Mouse (Mus musculus) left cerebral cortex, postnatal 36 days (tissue): ENCODE measurements around the gene Rab3b. TPM values are rescaled to one million over a fixed set of nuclear protein-coding genes. Genes with fewer than 3 reads are reported as not detected.

Experiments used
- DNase-seq, 2 experiments: peaks; one replicate each; pipeline ENCODE4 v3.0.0; 2021 to 2022; ENCODE audit warnings: low spot score in 2 of 2, mixed read lengths in 1 of 2
- intact Hi-C: fragments of 180-260 bp; cut with DNase I; formaldehyde crosslinking; loops from one replicate; pipeline ENCODE4 v1.15.1; 2025
- total RNA-seq, 2 experiments: library from RNA; stranded (reverse); gene quantifications; 2 replicates each; pipeline ENCODE4 v1.2.3; 2021

Rab3b gene
- total RNA-seq, 2 experiments from 2014 or later: 84.3 to 91.3 TPM

DNA sequence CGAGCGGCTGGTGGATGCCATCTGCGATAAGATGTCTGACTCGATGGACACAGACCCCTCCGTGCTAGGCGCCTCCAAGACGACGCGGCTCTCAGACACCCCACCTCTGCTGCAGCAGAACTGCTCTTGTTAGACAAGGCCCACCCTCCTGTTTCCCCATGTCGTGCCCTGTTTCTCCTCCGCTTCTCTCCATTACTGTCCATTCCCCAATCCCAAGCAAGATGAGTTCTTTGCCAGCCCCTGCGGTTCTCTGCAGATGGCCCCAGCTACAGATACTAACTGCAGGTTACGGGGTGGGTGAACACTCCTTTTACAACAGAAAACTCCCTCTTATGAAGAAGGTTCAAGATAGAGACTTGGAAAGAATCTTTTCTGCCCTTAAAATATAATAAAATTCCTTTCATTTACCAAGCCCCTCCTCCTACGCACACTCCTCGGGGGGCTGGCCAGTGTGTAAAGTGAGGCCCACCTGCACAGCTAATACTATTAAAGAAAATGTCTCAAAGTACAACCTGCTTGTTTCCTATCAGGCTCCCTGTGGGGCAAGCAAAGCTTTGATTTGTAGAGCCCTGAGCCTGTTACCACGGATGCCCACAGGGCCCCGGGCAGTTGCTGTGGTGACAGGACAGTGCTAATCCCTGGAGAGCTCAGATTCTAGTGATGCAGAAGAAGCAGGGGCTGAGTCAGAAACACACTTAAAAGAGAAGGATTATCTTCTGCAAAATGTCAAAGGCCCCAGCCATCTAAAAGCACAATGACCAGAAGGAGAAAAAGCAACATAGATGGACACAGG is 62.0 kb downstream of the Rab3b start:
- DNase-seq: no peak
- intact Hi-C loops: no loop called here

DNA sequence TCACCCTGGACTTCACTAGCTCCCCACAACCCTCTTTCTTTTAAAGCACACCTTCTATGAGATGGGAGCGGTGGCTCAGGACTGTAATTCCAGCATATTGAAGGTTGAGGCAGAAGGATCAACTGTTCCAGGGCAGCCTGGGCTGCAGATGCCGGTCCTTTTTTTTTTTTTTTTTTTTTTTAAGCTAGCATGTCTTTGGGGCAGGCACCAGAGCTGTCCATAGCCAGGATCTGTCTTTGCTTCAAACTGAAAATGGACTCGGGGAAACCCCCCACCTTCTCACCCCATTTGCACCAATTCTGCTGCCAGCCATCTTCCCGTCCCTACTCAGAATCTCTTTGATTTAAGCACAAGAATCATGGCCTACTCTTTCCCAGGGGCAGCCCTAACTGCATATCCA is 63.3 kb downstream of the Rab3b start:
- DNase-seq: no peak
- intact Hi-C loops: no loop called here

DNA sequence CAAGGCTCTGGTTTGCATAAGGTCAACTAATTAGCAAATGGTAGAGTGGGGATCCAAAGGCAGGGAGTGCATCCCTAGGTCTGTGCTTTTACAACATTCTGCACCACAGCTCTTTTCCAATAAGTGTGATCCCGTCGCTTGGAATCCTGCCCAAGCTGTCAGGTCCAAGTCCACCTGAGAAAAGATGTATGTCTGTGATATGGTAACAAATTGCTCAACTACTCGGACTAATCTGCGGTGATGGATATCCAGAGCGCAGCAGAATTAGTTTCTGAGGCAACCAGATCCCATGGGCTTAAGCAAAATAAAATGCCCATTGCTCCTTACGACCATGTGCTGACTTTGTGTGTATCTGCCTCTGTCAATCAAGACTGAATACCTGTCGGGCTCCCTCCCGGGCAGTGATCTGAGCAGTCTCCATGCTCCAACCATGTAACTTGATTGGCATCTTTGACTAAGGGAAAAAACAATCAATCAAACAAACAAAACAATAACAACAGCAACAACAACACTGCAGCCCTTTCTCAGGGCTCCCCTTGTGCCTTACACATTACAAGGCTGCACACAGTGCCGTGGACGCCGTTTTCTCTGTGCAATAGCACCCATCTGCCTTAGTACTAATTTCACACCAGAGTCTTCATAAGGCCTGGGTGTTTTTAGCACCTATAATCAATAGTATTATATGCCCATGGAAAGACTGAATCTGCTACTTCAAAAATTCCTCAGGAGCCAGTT is 64.3 kb downstream of the Rab3b start:
- intact Hi-C loops: no loop called here
- DNase-seq: no peak

DNA sequence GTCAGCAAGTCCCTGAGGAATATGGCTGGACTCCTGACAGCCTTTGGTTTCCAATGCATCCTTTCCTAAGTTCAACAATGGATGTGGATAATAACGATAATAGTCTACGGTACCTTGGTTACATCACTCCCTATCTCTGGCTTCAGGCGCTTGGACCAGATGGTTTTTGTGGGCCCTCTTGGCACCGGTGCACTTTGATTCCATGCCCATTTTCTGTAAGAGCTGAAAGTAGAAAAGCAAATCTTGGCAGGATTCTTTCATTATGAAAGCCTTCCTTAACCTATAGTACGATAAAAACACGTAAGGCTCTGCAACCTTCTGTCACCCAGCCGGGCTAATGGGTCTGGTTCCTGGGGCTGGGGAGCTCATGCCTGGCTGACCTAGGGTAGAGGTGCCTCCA is 70.3 kb downstream of the Rab3b start:
- intact Hi-C loops: no loop called here
- peak; percentile 49 to 59 for DNase-seq

DNA sequence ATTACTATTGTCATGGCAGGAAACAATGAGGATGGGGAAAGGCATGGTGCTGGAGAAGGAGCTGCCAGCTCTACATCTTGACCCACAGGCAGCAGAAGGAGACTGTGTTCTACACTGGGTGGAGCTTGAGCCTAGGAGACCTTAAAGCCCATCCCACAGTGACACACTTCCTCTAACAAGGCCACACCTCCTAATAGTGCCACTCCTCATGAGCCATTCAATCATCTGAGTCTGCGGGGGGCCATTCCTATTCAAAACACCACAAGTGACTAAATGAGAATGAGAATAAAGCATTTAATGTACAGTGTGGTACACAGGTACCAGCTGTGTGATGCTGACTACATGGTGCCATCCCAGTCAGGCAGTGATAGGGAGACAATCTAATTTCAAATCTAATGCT is 71.3 kb downstream of the Rab3b start:
- DNase-seq: no peak
- intact Hi-C loops: no loop called here

DNA sequence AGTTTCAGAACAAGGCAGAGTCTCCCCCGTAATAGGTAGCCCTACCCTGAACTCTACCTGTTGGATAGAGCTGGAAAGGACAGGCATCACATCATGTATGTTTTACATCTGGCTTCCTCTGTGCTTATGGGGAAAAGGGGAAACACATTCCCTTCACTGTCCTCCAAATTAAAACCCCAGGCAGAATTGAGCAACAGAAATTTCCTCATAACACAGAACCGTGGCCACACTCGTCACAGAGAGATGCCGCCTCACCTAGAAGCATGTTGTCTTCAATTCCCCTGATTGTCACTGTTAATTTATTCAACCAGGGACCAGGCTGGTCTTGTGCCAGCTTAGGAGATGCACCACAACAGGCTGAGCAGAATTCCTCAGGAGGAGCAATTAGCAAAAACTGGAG is 72.8 kb downstream of the Rab3b start:
- intact Hi-C loops: no loop called here

DNA sequence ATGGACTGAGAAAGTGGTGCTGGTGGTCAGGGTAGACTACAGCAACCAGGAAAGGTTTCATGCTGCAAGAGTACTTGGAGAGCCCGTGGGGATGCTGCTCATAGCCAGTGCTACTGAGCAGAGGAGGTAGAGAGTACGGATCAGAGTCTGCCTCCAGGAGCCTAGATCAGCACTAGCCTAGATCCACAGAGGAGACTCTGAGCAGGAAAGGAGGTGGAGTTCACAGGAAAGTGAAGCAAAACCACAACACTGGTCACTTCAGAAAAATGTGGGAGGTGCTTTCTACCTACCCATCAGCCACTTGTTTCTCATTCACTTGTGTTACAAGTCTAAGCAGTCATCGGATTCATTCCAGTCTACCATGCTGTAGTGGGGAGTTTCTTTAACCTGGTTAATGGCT is 80.8 kb downstream of the Rab3b start:
- intact Hi-C loops: no loop called here

More for the DNA sequence above, 72.8 kb downstream of the Rab3b start:
- DNase-seq: no peak

DNA sequence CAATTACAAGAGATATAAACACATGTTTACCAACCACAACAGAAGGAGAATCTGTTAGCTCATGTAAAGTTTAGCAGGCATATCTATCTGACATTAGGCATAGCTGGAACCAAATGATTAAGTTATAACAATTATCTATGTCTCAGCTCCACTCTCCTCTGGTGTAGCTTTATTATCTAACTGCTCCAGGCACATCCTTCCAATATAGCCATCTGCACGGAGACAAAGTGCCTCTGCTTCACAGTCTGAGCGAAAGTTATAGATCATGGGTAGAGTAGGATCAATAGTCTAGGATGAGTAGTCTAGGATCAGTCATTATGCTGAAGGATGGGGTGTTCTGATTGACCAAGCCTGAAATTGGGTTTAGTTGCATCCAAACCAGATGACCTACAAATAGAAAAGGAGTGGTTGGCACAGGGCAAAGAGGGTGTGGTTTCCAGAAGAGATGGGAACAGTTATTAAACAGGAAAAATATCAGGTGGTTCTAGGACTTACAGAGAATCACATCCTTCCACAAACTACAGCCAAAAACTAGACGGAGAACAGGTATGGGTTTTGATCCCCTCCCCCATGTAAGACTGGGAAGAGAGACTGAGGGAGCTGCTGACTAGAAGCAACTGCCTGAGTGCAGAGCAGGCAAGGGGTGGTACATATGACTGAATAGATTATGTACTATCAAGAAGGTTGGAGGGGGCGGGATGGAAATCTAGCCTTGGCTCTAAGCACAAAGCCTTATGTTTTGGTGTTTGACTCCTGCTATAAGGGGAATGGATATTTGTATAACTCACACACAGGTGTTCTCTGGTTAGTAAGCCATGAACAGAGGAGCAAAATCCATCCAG is 82.0 kb downstream of the Rab3b start:
- intact Hi-C loops: no loop called here
- DNase-seq: no peak

More for the DNA sequence above, 80.8 kb downstream of the Rab3b start:
- no peak for DNase-seq

DNA sequence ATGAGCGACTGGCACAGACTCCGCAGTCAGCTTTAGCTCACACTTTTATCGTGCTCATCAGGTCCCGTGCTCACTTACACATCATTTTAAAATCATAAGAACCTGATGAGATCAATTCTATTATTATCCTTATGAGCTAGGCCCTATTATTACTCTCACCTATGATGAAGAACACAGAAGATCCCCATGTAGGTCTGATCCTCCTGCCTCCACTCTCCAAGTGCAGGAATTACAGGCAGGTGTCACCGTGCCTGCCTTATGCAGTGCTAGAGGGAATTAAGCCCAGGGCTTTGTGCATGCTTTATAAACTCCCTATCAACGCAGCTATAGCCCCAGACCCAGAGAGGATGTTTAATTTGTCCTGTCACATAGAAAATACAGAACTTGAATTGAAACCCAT is 84.2 kb downstream of the Rab3b start:
- intact Hi-C loops: no loop called here
- no peak for DNase-seq

DNA sequence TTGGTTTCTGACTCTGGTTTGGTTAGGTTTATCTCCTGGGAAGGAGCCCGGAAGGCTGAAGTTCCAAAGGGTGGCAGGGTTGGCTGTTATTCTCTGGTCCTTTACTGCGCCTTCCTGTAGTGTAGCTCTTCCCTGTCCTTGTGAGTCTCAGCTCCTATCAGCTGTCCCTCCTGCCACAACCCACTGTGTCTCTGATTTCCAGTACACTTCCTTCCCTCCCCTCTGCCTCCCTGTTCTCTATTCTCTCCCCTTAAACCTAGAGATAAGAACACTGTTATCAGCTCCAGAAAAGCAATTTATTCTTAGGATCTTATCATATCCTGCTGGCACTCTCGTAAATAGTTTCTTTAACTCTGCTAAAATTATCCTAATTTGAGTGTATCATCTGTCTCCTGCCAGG is 90.7 kb downstream of the Rab3b start:
- intact Hi-C loops: no loop called here
- no peak for DNase-seq

DNA sequence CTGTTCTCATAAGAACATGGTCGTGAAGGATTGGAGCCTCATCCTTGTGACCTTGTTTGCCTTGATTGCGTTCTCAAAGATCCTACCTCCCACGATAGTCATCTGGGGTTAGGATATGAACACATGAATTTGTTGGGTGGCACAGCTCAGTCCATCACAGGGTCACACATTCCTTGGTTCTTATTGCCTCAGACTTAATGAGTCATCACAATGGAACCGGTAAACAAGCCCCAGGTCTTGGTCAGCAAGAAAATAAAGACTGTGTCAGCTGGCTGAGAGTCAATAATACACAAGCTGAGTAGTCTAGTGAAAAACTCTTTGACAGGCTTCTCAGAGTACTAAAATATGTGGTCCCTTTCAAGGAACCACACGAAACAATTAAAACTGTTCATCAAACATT is 92.2 kb downstream of the Rab3b start:
- DNase-seq: no peak
- intact Hi-C loops: no loop called here

DNA sequence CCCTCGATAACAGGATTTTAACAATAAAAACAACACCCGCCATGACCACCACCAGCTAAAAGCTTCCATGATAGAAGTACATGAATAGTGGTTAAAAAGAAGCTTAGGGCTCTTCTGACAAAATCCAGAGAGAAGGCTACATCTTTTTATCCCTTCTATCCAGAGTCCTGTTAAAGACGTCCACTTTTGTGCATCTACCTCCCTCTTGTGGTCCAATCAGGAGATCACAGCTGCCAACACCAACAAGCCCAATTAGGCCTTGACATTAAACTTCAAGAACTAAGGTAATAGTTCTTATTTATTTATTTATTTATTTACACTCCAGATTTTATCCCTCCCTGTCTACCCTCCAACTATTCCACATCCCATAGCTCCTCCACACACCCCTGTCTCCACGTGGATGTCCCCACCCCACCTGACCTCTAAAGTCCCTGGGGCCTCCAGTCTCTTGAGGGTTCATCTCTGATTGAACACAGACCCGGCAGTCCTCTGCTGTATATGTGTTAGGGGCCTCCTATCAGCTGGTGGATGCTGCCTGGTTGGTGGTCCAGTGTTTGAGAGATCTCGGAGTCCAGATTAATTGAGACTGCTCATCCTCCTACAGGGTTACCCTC is 97.7 kb downstream of the Rab3b start:
- intact Hi-C loops: loop anchor here (1.0 kb wide), 1 partner anchor 106 kb away; no protein-coding TSS in a partner anchor
- DNase-seq: peak; percentile 35 to 46

DNA sequence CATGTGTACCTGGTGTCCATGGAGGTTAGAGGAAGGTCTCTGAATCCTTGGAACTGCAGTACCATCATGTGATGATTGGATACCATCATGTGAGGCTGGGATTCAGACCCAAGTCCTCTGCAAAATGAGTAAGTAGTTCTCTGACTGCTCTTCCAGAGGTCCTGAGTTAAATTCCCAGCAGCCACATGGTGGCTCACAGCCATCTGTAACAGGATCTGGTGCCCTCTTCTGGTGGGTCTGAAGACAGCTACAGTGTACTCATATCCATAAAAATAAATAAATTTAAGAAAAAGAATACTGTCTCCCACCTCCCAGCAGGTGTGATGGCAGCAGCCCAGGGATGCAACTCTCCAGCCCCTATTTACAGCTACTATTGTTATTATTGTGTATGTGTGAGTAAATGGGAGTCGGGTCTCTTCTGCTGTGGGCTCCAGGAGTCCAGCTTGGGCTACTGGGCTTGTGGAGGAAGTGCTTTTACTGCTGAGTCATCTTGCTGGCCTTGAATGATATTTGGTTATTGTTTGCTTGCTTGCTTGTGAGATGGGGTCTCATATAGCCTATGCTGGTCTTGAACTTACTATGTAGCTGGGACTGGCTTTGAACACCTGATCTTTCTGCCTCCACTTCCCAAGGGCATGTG is 108.1 kb downstream of the Rab3b start:
- DNase-seq: no peak
- intact Hi-C loops: no loop called here

DNA sequence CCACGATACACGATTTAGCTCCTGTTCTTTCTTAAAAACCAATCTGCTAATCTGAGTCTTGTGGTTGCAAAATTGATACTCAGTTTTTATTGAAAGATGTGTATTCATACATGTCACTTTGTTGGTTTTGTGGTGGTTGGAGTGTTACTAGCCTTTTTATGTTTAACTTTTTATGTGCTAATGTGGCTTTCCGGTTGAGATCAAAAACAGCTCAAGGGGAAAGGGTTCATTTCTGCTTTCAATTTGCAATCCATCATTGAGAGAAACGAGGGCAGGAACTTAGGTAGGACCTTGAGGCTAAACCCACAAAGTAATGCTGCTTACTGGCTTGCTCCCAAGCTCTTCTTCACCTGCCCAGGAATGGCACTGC is 108.6 kb downstream of the Rab3b start:
- intact Hi-C loops: no loop called here
- DNase-seq: no peak

DNA sequence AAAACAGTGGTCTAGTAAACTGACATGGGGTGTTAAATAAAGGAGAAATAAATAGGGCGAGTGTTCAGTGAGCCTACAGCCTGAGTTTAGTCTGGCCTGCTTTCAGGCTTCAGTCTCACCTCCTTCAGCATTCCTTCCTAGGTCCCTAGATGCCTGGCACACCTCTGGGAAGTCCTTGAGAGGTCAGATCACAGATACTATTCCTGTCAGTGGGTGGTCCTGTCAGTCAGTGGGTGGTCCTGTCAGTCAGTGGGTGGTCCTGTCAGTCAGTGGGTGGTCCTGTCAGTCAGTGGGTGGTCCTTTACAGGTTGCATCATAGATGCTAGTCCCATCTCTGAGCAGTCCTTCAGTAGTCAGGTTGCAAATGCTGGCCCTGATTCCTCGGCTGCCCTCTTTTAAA is 110.6 kb downstream of the Rab3b start:
- intact Hi-C loops: no loop called here

DNA sequence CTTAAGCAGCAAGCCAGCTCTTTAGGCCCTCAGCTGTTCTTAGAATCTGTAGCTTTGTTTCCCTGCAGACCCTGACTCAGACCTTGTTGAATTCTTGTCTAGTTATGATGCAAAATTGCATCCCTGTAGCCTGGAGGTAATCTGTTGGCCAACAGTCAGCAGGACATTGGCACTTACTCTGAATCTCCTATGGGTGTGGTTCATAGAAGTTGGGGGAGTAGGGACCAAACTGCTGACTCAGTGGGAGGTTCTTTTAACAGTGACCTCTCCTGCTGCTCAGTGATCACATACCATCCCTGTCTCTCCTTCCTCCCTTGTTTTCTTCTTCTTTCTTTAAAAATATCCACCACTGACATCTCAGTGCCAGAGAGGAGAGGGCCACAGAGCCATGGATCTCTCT is 111.2 kb downstream of the Rab3b start:
- intact Hi-C loops: no loop called here
- no peak for DNase-seq

More for the DNA sequence above, 110.6 kb downstream of the Rab3b start:
- DNase-seq: no peak

DNA sequence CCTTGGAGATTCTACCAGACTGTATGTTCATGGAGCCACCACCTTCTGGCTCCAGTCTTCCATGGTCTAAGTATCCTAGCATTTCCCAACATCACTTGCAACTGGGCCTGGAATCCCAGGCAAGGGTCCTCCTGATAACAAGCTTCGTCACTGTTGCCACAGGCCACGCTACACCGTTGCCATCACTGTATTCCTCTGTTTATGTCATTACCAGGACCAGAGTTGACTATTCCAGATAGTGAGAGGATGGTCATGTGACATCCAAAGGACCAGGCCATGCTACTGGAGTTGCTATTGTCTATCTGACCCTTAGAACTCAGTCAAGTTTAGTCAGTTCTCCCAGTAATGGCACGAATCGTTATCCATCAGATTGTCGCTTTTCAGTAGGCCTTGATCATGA is 111.7 kb downstream of the Rab3b start:
- DNase-seq: no peak
- intact Hi-C loops: no loop called here

DNA sequence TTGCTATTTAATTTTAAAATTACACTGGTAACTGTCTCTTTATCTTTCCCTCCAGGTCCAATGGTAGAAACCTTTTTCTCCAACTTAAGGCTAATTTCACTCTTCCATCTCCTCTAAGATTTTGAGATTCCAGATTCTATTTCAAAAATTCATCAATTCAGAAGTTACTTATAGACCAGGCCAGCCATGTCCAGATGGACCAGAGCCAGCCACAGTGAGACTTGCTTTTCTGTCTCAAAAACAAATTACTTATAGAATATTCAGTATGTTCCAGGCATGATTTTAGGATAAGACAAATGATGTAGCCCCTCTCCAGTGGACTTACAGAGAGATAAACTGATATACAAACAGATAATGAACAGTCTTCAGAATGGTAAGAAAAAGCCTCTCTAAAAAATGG is 112.9 kb downstream of the Rab3b start:
- intact Hi-C loops: no loop called here
- DNase-seq: no peak
